Mouse (Mus musculus) small intestine, adult 2 months (tissue): Measurements from ENCODE around the gene Armh4. TPM values are rescaled to one million over a fixed set of nuclear protein-coding genes. Genes with fewer than 3 reads are reported as not detected.

Experiments
- H3K27ac ChIP-seq: fragments of 200-500 bp; 2 replicates; pipeline ENCODE4 v1.5.1; 2012; ENCODE audit warnings: low read depth, low read length, control low read depth, inconsistent platforms; ENCODE audit not compliant: insufficient read depth
- H3K27me3 ChIP-seq: fragments of 200-500 bp; 2 replicates; pipeline ENCODE4 v1.6.1; 2012; ENCODE audit warnings: mild to moderate bottlenecking, moderate library complexity, low read length, inconsistent platforms; ENCODE audit not compliant: control insufficient read depth, insufficient read depth
- H3K36me3 ChIP-seq: fragments of 200-500 bp; 2 replicates; pipeline ENCODE4 v1.6.1; 2012; ENCODE audit warnings: mild to moderate bottlenecking, low read length, control low read depth, inconsistent platforms; ENCODE audit not compliant: control insufficient read depth, insufficient read depth
- H3K4me1 ChIP-seq: fragments of 200-500 bp; 2 replicates; pipeline ENCODE4 v1.6.1; 2012; ENCODE audit warnings: low read length, inconsistent platforms, mixed read lengths; ENCODE audit not compliant: control insufficient read depth, insufficient read depth, insufficient read length
- H3K4me3 ChIP-seq: fragments of 200-500 bp; 2 replicates; pipeline ENCODE4 v1.5.1; 2012; ENCODE audit warnings: low read depth, mild to moderate bottlenecking, control low read depth, inconsistent platforms, low read length, moderate library complexity
- CTCF ChIP-seq: fragments of 200-500 bp; IDR thresholded peaks from 2 replicates; pipeline ENCODE4 v1.5.1; 2012; ENCODE audit warnings: low read depth, mild to moderate bottlenecking, control low read depth, inconsistent platforms, low read length, moderate library complexity, mixed read lengths; ENCODE audit not compliant: insufficient replicate concordance, insufficient read length; ENCODE audit errors: extremely low read depth
- POLR2A ChIP-seq: fragments of 200-500 bp; IDR thresholded peaks from 2 replicates; pipeline ENCODE4 v1.6.1; 2012; ENCODE audit warnings: low read depth, mild to moderate bottlenecking, control low read depth, inconsistent platforms, low read length, moderate library complexity
- WGBS: fragments of 180-500 bp; shearing (Covaris S2); methylation state at CpG from one replicate; pipeline ENCODE4 v1.1.7; 2018; 5-methylcytosine and 5-hydroxymethylcytosine counted together
- polyA plus RNA-seq: library from polyadenylated mRNA; depleted of rRNA; stranded (reverse); fragments of >200 nt; gene quantifications from 2 replicates; pipeline ENCODE4 v1.2.3, GENCODE M21; 2012; rRNA removed

The Armh4 gene
- polyA plus RNA-seq, 1 experiment = 0.47 TPM

- WGBS = 73% methylated on average over 5 of the region's 5 CpGs
- no peaks in the 10 kb centered on the region for H3K4me1 ChIP-seq
- H3K36me3 ChIP-seq = no peaks in the 10 kb centered on the region
- H3K27me3 ChIP-seq = no peaks in the 10 kb centered on the region
- no peak overlapping the region for H3K4me3 ChIP-seq
- TF ChIP-seq POLR2A = no peak
- no peak for TF ChIP-seq CTCF
- no peak overlapping the region for H3K27ac ChIP-seq
Measured at GRCm38 (mm10) chr14:49679511-49680284, 103.5 kb downstream of the Armh4 start.

- H3K27me3 ChIP-seq = no peaks in the 10 kb centered on the region
- no peaks in the 10 kb centered on the region for H3K4me1 ChIP-seq
- 73% methylated on average over 2 of the region's 2 CpGs for WGBS
- no peak for TF ChIP-seq POLR2A
- no peak for TF ChIP-seq CTCF
- H3K27ac ChIP-seq = no peak overlapping the region
- no peak overlapping the region for H3K4me3 ChIP-seq
- H3K36me3 ChIP-seq = no peaks in the 10 kb centered on the region
Measured at GRCm38 (mm10) chr14:49676580-49676979, 106.6 kb downstream of the Armh4 start.

- no peaks in the 10 kb centered on the region for H3K4me1 ChIP-seq
- H3K36me3 ChIP-seq = no peaks in the 10 kb centered on the region
- no peak overlapping the region for H3K4me3 ChIP-seq
- H3K27ac ChIP-seq = no peak overlapping the region
- TF ChIP-seq POLR2A = no peak
- no peak for TF ChIP-seq CTCF
- 30% methylated on average over 4 of the region's 4 CpGs for WGBS
- no peaks in the 10 kb centered on the region for H3K27me3 ChIP-seq
Measured at GRCm38 (mm10) chr14:49660444-49660843, 122.7 kb downstream of the Armh4 start.

DNA sequence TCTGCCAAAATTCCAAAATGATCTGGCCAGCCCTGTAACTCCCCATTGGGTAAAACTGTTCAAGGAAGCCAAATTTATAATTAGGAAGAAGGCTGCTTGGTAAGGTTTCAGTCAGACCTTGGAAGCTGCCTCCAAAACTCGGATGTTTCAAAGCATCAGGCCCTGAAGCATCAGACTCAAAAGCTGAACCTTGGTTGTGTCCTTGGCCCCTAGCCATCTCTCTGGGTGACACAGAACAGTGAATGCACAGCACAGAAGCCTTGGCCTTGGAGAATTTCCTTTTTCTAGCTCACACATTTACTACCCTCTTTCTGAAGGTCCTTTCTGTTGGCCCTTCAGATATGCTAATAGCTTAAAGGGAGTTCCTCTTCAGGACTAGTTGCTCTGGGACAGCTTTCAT is 134.0 kb downstream of the Armh4 start:
- no peaks in the 10 kb centered on the region for H3K36me3 ChIP-seq
- 66% methylated on average over 1 of the region's 1 CpGs for WGBS
- TF ChIP-seq CTCF (no peak), POLR2A (no peak)
- H3K27ac ChIP-seq = no peak overlapping the region
- no peaks in the 10 kb centered on the region for H3K4me1 ChIP-seq
- no peaks in the 10 kb centered on the region for H3K27me3 ChIP-seq
- no peak overlapping the region for H3K4me3 ChIP-seq

DNA sequence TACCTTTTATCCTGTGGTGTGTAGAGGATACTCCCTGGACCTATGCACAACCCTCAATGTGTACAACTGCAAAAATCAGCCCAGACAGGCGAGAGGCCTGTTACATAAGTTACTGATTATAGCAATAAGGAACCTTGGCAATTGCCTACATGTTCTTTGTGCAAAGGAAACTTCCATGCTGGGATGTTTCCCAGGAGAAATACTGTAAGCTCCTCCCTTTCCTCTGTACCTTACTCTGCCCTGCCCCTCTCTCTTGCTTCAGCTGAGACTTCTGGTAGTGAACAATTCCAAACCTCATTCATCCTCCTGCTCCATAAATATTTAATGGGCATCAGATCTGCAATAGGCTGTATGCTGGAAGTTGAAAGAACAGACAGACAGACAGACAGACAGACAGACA is 145.8 kb downstream of the Armh4 start:
- WGBS = 22% methylated on average over 1 of the region's 1 CpGs

GRCm38 (mm10) chr14:49626055-49626454 is 157.1 kb downstream of the Armh4 start:
- TF ChIP-seq POLR2A (no peak), CTCF (no peak)
- H3K4me1 ChIP-seq = no peaks in the 10 kb centered on the region
- H3K27me3 ChIP-seq = no peaks in the 10 kb centered on the region
- no peak overlapping the region for H3K27ac ChIP-seq
- WGBS = 67% methylated on average over 4 of the region's 4 CpGs
- H3K36me3 ChIP-seq = no peaks in the 10 kb centered on the region
- no peak overlapping the region for H3K4me3 ChIP-seq

More for the DNA sequence above, 145.8 kb downstream of the Armh4 start:
- Histone ChIP-seq H3K27me3 (no peaks in the 10 kb centered on the region), H3K27ac (no peak overlapping the region), H3K4me1 (no peaks in the 10 kb centered on the region), H3K4me3 (no peak overlapping the region), H3K36me3 (no peaks in the 10 kb centered on the region)
- no peak for TF ChIP-seq CTCF
- TF ChIP-seq POLR2A = no peak

Other genes with a start within 250 kb of the Armh4 start
- gene Olfr722, start 118.6 kb upstream of the Armh4 start, polyA plus RNA-seq = not detected in 2 replicates
- gene Olfr723, start 148.4 kb upstream of the Armh4 start, polyA plus RNA-seq = not detected in 2 replicates
- gene Olfr724, start 179.9 kb upstream of the Armh4 start, polyA plus RNA-seq = not detected in 2 replicates